Comparison of ENCODE assay signal across 30 mouse cellular contexts in the genomic region with DNA sequence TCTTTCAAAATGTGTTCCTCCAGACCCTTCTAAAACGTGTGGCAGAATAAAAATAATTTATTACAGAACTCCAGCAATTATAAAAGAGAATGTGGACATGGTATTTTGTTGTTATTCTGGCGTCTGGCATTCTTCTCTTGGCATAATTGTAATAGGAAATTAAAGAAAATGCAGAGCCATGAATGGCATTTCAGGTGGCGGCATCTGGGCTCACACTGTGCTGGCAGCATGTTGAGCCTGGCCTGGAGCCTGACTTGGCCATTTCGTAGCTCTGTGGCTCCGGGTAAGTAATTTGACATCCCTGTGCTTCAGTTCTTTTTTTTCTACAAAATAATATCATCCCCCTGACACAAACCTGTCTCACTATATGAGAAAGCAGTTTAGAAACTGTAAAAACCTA.
DNase-seq lines count a peak whose midpoint lies in the region; ATAC-seq lines count a peak whose summit lies in the region.
"Had no signal": no experiment of that assay in that cellular context is flagged by ENCODE, and none has a peak within 500 bp of the region (broad histone marks: within the 10 kb centered on the region; RNA-seq: fewer than 3 reads in every experiment).

No protein-coding gene starts in this region.

- no peak overlapping the region for H3K4me2 ChIP-seq in intestine, embryonic 16.5 days (ENCODE audit: low read depth, low read length)
- H3K4me2 ChIP-seq: forebrain, embryonic 13.5 days; heart, embryonic 11.5 days; hindbrain, embryonic 13.5 days; kidney, embryonic 15.5 days; limb, embryonic 12.5 days; liver, embryonic 15.5 days; lung, embryonic 15.5 days; neural tube, embryonic 12.5 days had no signal

- no peak overlapping the region for H3K9ac ChIP-seq in intestine, embryonic 16.5 days (ENCODE audit: low read depth, low read length)
- H3K9ac ChIP-seq: forebrain, embryonic 13.5 days; hindbrain, embryonic 13.5 days; kidney, embryonic 15.5 days; limb, embryonic 12.5 days; liver, embryonic 15.5 days; lung, embryonic 15.5 days; neural tube, embryonic 12.5 days had no signal

- 64% methylated on average over 5 of the region's 5 CpGs for WGBS in intestine, embryonic 16.5 days

- no peaks in the 10 kb centered on the region for H3K9me3 ChIP-seq in intestine, embryonic 16.5 days (ENCODE audit: control insufficient read depth, low read length)
- H3K9me3 ChIP-seq: forebrain, embryonic 13.5 days; hindbrain, embryonic 13.5 days; kidney, embryonic 15.5 days; limb, embryonic 12.5 days; liver, embryonic 15.5 days; lung, embryonic 15.5 days; midbrain, embryonic 10.5 days; neural tube, embryonic 12.5 days had no signal

- DNase-seq in cerebellum, adult 18-20 months: peak; percentile 13 to 20
- no peak for DNase-seq in cerebellum, adult 11-12 months
- peak; percentile 28 for DNase-seq in gastrocnemius, postnatal 10 days
- DNase-seq in gastrocnemius, postnatal 4 days (ENCODE audit: low spot score in 2 of 2): no peak
- DNase-seq in brain, adult 2 months (ENCODE audit: low read depth, low spot score): peak; percentile 15
- DNase-seq in cerebellum, postnatal 25 days: peak; percentile 60 to 75
- DNase-seq: adrenal gland, postnatal 14 days; heart, adult 18-20 months; heart, postnatal 4 days; kidney, adult 18-20 months; kidney, postnatal 25 days; thymus, adult 2 months; thymus, postnatal 36 days had no signal

- no peak for ATAC-seq in intestine, embryonic 16.5 days
- ATAC-seq: forebrain, embryonic 13.5 days; inflammation-experienced regulatory T-cells, adult 6 months; midbrain, embryonic 16.5 days; Patski had no signal

- no peak overlapping the region for H3K4me3 ChIP-seq in intestine, embryonic 16.5 days (ENCODE audit: low read length)
- H3K4me3 ChIP-seq: forebrain, embryonic 13.5 days; hindbrain, embryonic 13.5 days; kidney, embryonic 15.5 days; layer of hippocampus, adult 2 months; left cerebral cortex, adult 2 months; limb, embryonic 12.5 days; liver, embryonic 15.5 days; lung, embryonic 15.5 days; midbrain, embryonic 10.5 days; myocyte; neural tube, embryonic 12.5 days had no signal

- H3K27ac ChIP-seq in intestine, embryonic 16.5 days (ENCODE audit: low read length): no peak overlapping the region
- H3K27ac ChIP-seq: forebrain, embryonic 13.5 days; hindbrain, embryonic 13.5 days; kidney, embryonic 15.5 days; layer of hippocampus, adult 2 months; left cerebral cortex, adult 2 months; limb, embryonic 12.5 days; liver, embryonic 15.5 days; lung, embryonic 15.5 days; midbrain, embryonic 10.5 days; neural tube, embryonic 12.5 days had no signal

- H3K4me1 ChIP-seq in intestine, embryonic 16.5 days (ENCODE audit: control insufficient read depth, insufficient read depth, low read length): peaks cover 2% of the 10 kb centered on the region
- H3K4me1 ChIP-seq: kidney, embryonic 15.5 days; liver, embryonic 15.5 days had no signal

- H3K36me3 ChIP-seq in intestine, embryonic 16.5 days (ENCODE audit: control insufficient read depth, insufficient read depth, low read length): no peaks in the 10 kb centered on the region
- H3K36me3 ChIP-seq: G1E; hindbrain, embryonic 13.5 days; kidney, embryonic 15.5 days; limb, embryonic 12.5 days; liver, embryonic 15.5 days; lung, embryonic 15.5 days; midbrain, embryonic 10.5 days; neural tube, embryonic 12.5 days had no signal

- no peaks in the 10 kb centered on the region for H3K27me3 ChIP-seq in intestine, embryonic 16.5 days (replicated peaks; ENCODE audit: control insufficient read depth, insufficient read depth, low read length)
- H3K27me3 ChIP-seq: forebrain, embryonic 13.5 days; hindbrain, embryonic 13.5 days; kidney, embryonic 15.5 days; limb, embryonic 12.5 days; liver, embryonic 15.5 days; lung, embryonic 15.5 days; neural tube, embryonic 12.5 days; Patski had no signal

Comparison
In these comparisons a context has a peak if more than half of its experiments do, and no peak if none do; other contexts are left out.
1. DNase-seq: peak in cerebellum, adult 18-20 months (2 of 2), gastrocnemius, postnatal 10 days (single experiment), brain, adult 2 months (single experiment) and cerebellum, postnatal 25 days (2 of 2); none in cerebellum, adult 11-12 months (single experiment) and gastrocnemius, postnatal 4 days (0 of 2).